Mouse (Mus musculus) heart, adult 2 months (tissue): Measurements from ENCODE around the gene Aak1.

Source experiments
- CTCF ChIP-seq: fragments of 200-600 bp; IDR thresholded peaks from 2 replicates; pipeline ENCODE4 v1.8.1; 2022; ENCODE audit warnings: antibody characterized with exemption, mild to moderate bottlenecking, moderate library complexity
- EP300 ChIP-seq: fragments of 200-500 bp; IDR thresholded peaks from 2 replicates; pipeline ENCODE4 v1.6.1; 2011; ENCODE audit warnings: low read depth, low read length, control low read depth; ENCODE audit not compliant: insufficient read depth

GRCm38 (mm10) chr6:86947100-86947499 lies 97.8 kb downstream of the Aak1 start:
- TF ChIP-seq EP300 (no peak), CTCF (no peak)
